Mouse (Mus musculus): ENCODE results near the gene Marveld1.

Marveld1 gene

DNA sequence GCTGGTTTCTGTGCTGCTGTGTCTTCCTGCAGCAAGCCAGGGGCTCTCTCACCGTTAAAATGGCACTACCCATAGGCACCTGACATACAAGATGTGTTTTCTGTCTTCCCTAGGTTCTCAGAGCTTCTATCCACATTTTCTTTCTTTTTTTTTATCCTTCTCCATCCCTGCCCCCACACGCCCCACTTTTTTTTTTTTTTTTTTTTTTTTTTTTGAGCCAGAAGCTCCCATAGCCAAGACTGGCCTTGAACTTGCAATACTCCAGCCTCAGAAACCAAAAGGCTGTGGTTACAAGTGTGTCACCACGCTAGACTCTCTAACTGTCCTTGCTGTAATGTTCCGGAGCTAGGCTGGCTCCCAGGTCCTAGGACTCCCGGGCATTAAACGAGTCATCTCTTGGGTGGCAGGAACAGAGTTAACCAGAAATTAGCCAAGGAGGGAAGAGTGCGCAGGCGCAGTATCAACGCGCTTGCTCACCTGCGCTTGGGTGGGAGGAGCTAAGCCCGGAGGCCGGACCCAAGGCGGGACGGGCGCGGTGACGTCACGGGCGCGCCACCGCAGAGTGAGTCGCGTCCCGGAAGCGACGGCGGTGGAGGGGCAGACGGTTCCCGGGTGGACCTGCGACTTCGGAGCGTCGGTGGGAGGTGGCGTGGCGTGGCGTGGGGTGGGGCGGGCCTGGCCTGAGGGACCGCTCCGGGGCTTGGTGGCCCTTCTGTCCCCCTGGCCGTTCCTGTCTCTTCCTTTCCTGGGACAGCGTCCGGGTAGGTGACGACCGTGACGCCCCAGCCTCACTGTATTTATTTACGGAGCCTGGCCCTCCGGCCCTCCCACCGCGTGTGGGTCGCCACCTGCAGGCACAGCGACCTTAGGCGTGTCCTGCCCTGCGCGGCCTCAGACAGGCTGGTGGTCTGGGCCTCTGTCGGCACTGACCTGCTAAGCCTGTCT lies 23.1 kb downstream of the Marveld1 start:
- peak; percentile 95 for DNase-seq (ENCODE audit: low read depth, low spot score)

DNA sequence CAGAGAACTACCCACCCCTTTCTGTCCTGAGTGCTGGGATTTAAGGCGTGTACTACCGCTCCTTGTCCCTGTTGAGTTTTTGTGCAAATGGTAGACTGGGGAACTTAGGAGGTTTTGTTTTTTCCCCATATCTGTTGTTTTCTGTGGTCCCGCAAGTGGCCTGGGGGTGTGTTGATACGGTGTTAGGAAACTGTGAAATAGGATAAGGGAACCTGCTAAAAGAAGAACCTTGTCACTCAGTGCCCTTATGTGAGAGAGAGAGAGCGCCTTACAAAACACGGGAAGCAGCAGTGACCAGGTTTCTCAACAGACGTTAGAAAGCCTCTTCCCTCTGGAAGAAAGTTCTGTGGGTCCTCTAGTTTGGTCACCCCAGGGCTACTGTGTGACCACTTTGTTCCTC lies 29.6 kb downstream of the Marveld1 start:
- no peak for DNase-seq (ENCODE audit: low read depth, low spot score)

DNA sequence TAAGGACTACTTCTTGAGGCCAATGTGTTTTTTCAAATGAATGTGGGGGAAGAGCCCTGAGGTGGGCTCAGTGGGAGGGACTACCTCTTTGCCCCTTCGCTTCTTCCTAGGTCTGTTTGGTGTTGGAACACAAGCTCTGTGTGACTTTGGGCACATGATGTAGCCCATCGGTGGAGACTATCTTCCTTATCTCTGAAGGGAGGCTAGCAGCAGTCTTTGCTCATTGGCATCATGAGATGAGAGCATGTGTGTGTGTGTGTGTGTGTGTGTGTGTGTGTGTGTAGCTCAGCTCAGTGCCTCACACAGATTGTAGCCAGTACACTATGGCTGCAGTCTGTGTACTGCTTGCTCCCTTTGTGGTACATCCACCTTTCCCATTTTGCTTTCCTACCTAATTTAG lies 30.3 kb downstream of the Marveld1 start:
- DNase-seq (ENCODE audit: low read depth, low spot score), result no peak

DNA sequence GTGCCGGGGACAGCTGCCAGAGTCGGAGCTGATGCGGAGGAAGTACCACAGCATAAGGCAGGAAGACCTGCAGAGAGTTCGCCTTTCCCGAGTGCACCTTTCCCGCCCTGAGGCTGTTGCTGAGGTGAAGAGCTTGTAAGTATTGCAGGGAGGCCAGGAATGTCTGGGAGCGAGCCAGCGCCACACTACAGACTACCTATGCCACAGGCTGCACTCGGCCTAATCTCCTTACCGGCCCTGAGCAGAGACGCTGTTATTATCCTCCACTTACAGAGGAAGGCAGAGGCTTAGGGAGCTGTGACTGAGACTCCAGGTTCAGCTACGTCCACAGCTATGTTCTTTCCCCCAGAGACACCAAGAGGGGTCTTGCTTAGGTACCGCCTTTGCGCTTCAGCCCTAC lies 32.2 kb downstream of the Marveld1 start:
- no peak for DNase-seq (ENCODE audit: low read depth, low spot score)

DNA sequence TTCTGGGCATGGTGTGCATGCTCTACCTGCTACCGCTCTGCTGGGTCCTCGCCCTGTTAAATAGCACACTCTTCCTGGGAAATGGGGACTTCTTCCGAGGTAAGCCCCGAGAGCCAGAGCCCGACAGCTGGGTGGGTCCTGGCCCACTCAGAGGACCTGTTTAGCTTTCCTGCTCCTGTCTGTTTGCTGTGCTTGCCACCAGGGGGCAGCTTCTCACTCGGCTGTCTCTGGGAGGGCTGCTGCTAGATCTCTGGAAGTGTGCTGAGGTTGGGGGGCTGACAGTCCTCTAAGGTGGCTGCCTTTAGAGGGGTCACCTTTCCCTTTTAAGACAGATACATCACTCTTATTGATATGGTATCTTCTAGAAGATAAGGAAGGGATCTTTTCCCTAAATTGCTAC lies 35.5 kb downstream of the Marveld1 start:
- DNase-seq (ENCODE audit: low read depth, low spot score), result peak; percentile 64

DNA sequence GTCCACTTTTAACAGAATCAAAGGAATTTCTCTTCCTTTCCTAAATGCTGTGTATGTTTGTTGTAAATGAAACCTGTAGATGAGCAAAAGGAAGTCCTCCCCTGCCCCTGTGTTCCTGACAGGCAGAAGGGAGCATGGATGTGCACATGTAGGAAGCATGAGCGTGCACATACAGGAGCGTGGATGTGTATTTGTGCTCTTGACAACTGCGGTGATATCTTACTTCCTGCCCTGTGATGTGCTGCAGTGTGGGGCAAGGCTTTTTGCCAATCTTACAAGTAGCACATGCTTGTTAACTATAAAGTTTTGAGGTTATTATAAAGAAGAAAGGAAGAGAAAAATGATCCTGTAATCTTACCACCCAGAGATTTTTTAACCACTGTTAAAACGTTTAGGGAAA lies 42.5 kb downstream of the Marveld1 start:
- no peak for DNase-seq (ENCODE audit: low read depth, low spot score)

DNA sequence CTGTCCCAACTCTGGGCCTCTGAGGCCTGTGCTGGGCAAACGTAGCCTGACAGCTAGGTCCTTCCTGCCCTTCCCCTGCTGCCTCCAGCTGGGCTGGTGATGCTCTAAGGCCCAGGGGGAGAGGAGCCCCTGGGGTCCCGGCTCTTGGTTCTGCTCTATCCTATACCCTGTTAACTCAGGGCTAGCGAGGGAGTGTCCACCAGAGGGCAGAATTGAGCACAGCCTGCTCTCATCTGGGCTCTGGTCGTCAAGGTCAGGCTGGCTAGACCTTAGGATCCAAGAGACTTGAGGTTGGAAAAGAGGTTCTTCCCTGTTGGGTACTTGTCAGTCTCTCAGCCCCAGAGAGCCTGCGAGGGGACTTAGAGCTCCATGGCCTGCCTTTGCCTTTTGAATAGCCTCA lies 43.3 kb downstream of the Marveld1 start:
- peak; percentile 76 for DNase-seq (ENCODE audit: low read depth, low spot score)

DNA sequence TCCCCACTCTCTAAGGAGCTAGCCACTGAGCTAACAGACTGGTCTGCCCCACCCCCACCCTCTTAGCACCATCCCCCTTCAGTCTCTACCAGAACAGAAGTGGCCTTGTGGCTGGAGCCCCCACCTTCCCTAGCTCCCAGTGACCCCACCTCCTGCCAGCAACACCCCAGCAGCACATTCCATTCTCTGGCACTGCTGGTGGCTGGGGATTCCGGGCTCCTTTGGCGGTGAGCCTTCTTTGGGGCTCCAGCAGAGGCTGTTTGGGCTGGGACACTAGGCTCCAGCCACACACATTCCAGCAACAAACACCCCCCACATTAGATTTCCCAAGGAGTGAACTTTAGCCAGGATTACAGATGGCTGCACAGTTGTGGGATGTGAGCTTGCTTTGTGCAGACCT lies 46.1 kb downstream of the Marveld1 start:
- peak; percentile 30 for DNase-seq (ENCODE audit: low read depth, low spot score)

DNA sequence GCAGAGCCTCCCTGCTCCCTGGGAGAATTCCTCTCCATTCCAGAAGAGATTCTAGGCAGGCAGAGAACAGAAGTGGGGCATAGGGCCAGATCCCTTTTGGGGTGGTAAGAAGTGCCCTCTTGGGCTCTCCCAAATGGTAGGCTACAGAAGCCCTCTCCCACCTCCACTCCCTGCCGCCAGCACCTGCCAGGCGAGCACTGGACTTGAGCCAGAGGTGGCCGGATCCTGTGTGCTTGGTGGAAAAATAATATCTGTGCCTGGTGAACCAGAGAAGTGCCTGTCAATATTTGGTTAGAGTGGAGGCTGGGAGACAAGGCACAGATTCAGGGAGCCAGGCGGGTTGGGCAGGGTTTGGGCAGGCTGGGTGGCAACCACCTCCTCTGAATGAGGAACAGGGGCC lies 49.2 kb downstream of the Marveld1 start:
- no peak for DNase-seq (ENCODE audit: low read depth, low spot score)

DNA sequence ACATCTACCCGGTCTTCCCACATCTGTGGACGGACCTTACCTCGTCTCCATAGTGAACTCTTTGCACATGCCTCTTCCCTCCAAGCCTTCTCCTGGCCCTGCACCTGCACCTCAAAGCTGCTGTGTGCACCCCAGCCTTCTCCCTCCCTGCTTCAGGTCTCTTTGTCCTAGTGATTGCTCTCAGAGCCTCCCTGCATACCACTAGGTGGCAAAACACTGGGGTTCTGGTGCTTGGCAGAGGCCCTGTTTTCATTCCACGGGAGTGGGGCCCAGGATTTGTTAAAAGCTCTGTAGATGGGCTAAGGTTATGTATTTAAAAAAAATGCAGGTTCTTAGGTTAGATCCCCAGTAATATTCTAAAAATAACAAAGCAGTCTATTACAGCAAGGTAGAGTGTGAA lies 49.9 kb downstream of the Marveld1 start:
- no peak for DNase-seq (ENCODE audit: low read depth, low spot score)

DNA sequence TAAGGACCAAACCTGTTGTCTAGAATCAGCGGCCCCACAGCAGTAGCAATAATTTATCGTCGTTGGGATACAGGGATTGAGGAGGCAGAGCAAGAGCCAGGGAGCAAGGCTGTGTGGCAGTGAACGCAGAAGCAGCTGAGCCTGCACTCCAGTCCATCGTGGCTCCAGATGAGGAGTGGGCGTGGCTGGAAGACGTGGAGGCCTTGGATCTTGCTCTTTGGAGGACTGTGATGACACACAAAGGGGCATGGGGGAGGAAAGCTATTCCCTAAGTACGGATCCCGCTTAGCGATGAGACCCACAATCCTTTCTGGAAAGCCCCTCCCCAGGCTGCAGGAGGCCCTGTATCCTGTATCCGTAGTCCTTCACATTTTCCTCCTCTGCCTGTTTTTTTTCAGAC lies 50.8 kb downstream of the Marveld1 start:
- DNase-seq (ENCODE audit: low read depth, low spot score), result peak; percentile 43

All from R1 (cell line).